Mouse (Mus musculus): Measurements from ENCODE around the gene Sec22c.

- no peak for TF ChIP-seq CTCF (IDR thresholded peaks at IDR 0.05; ENCODE audit: borderline replicate concordance, insufficient read depth, low read length)
- no peak for TF ChIP-seq POLR2A (IDR thresholded peaks at IDR 0.05; ENCODE audit: low read depth, low read length)
These were observed 72.4 kb downstream of the Sec22c start for GRCm38 (mm10) chr9:121632891-121633290.
